Mouse (Mus musculus): Measurements from ENCODE around the gene Sin3a. TPM values are rescaled to one million over a fixed set of nuclear protein-coding genes. Genes with fewer than 3 reads are reported as not detected.

Sin3a gene
- polyA plus RNA-seq, 1 experiment from 2014 or later, result 32.4 TPM

- no peaks in the 10 kb centered on the region for H3K9me3 ChIP-seq (ENCODE audit: control insufficient read depth, low read length)
- H3K4me3 ChIP-seq (ENCODE audit: low read depth, low read length), result no peak overlapping the region
- no peak overlapping the region for H3K4me2 ChIP-seq (ENCODE audit: low read depth, low read length)
- no peak for DNase-seq (ENCODE audit: low spot score)
- no peaks in the 10 kb centered on the region for H3K27me3 ChIP-seq (replicated peaks; ENCODE audit: control insufficient read depth, insufficient read depth, low read length)
- H3K9ac ChIP-seq (ENCODE audit: low read depth, low read length), result no peak overlapping the region
- WGBS, result 84% methylated on average over 2 of the region's 2 CpGs
- H3K36me3 ChIP-seq (ENCODE audit: control insufficient read depth, insufficient read depth, low read length), result no peaks in the 10 kb centered on the region
- H3K4me1 ChIP-seq (ENCODE audit: control insufficient read depth, insufficient read depth, low read length), result no peaks in the 10 kb centered on the region
- no peak for ATAC-seq (ENCODE audit: low read depth)
- H3K27ac ChIP-seq (replicated peaks; ENCODE audit: low read depth, low read length), result no peak overlapping the region
Observed at GRCm38 (mm10) chr9:57166173-57166572, 94.3 kb downstream of the Sin3a start.

GRCm38 (mm10) chr9:57168411-57168810, 96.6 kb downstream of the Sin3a start:
- no peak for DNase-seq (ENCODE audit: low spot score)
- Histone ChIP-seq H3K4me2 (ENCODE audit: low read depth, low read length) (no peak overlapping the region), H3K27ac (replicated peaks; ENCODE audit: low read depth, low read length) (no peak overlapping the region), H3K9ac (ENCODE audit: low read depth, low read length) (no peak overlapping the region), H3K9me3 (ENCODE audit: control insufficient read depth, low read length) (no peaks in the 10 kb centered on the region), H3K4me1 (ENCODE audit: control insufficient read depth, insufficient read depth, low read length) (no peaks in the 10 kb centered on the region), H3K4me3 (ENCODE audit: low read depth, low read length) (no peak overlapping the region), H3K27me3 (replicated peaks; ENCODE audit: control insufficient read depth, insufficient read depth, low read length) (no peaks in the 10 kb centered on the region), H3K36me3 (ENCODE audit: control insufficient read depth, insufficient read depth, low read length) (no peaks in the 10 kb centered on the region)
- 82% methylated on average over 5 of the region's 5 CpGs for WGBS
- no peak for ATAC-seq (ENCODE audit: low read depth)

Other genes with a start within 250 kb of the Sin3a start
- 1.7 and 2.7 TPM in 2 replicates for gene Odf3l1, start 207.4 kb upstream of the Sin3a start, polyA plus RNA-seq (2014; fragmentation: Nextera tagmentation; extraction: Ambion mirVana)
- 34.8 and 35.1 TPM in 2 replicates for gene Cspg4, start 207.0 kb upstream of the Sin3a start, polyA plus RNA-seq (2014; fragmentation: Nextera tagmentation; extraction: Ambion mirVana)
- gene Snx33, start 143.7 kb upstream of the Sin3a start, polyA plus RNA-seq (2014; fragmentation: Nextera tagmentation; extraction: Ambion mirVana), result 7.8 and 8.2 TPM in 2 replicates
- gene Imp3, start 134.6 kb upstream of the Sin3a start, polyA plus RNA-seq (2014; fragmentation: Nextera tagmentation; extraction: Ambion mirVana), result 78.0 and 81.0 TPM in 2 replicates
- 22.2 and 23.6 TPM in 2 replicates for gene Snupn, start 121.2 kb upstream of the Sin3a start, polyA plus RNA-seq (2014; fragmentation: Nextera tagmentation; extraction: Ambion mirVana)
- gene Ptpn9, start 77.1 kb upstream of the Sin3a start, polyA plus RNA-seq (2014; fragmentation: Nextera tagmentation; extraction: Ambion mirVana), result 32.9 and 33.7 TPM in 2 replicates
- 38.2 and 42.4 TPM in 2 replicates for gene Man2c1, start 58.6 kb downstream of the Sin3a start, polyA plus RNA-seq (2014; fragmentation: Nextera tagmentation; extraction: Ambion mirVana)
- gene Neil1, start 76.3 kb downstream of the Sin3a start, polyA plus RNA-seq (2014; fragmentation: Nextera tagmentation; extraction: Ambion mirVana), result 6.5 and 7.7 TPM in 2 replicates
- gene Commd4, start 86.3 kb downstream of the Sin3a start, polyA plus RNA-seq (2014; fragmentation: Nextera tagmentation; extraction: Ambion mirVana), result 83.0 and 89.9 TPM in 2 replicates
- gene Trcg1, start 164.5 kb downstream of the Sin3a start, polyA plus RNA-seq (2014; fragmentation: Nextera tagmentation; extraction: Ambion mirVana), result not detected in 2 replicates
- 19.5 and 19.6 TPM in 2 replicates for gene 1700017B05Rik, start 190.6 kb downstream of the Sin3a start, polyA plus RNA-seq (2014; fragmentation: Nextera tagmentation; extraction: Ambion mirVana)

All from embryonic facial prominence, embryonic 14.5 days (tissue).